Mouse (Mus musculus) testis, postnatal 10 days (tissue): ENCODE data around the gene Hsp90ab1.

Source experiments
- DNase-seq: peaks from one replicate; pipeline ENCODE4 v3.0.0; 2021; ENCODE audit warnings: low spot score

Hsp90ab1 gene

GRCm38 (mm10) chr17:45580958-45581477 lies 7.9 kb upstream of the Hsp90ab1 start:
- no peak for DNase-seq

- DNase-seq, result no peak
Observed at GRCm38 (mm10) chr17:45579554-45579953, 6.5 kb upstream of the Hsp90ab1 start.

- no peak for DNase-seq
Observed at GRCm38 (mm10) chr17:45578843-45579242, 5.8 kb upstream of the Hsp90ab1 start.

- DNase-seq, result no peak
Observed at GRCm38 (mm10) chr17:45578242-45578641, 5.2 kb upstream of the Hsp90ab1 start.

- DNase-seq, result no peak
Observed at GRCm38 (mm10) chr17:45575123-45575897, 2.2 kb upstream of the Hsp90ab1 start.

GRCm38 (mm10) chr17:45574129-45574761 lies 1.2 kb upstream of the Hsp90ab1 start:
- DNase-seq, result peak; percentile 83

- DNase-seq, result peak; percentile 98
Observed at GRCm38 (mm10) chr17:45573780-45574123, 681 bp upstream of the Hsp90ab1 start.

- peak; percentile 85 for DNase-seq
Observed at GRCm38 (mm10) chr17:45572103-45573086, 676 bp downstream of the Hsp90ab1 start.

- no peak for DNase-seq
Observed at GRCm38 (mm10) chr17:45569999-45570398, 3.1 kb downstream of the Hsp90ab1 start.

- no peak for DNase-seq
Observed at GRCm38 (mm10) chr17:45568990-45569389, 4.1 kb downstream of the Hsp90ab1 start.

GRCm38 (mm10) chr17:45567162-45567601 lies 5.9 kb downstream of the Hsp90ab1 start:
- DNase-seq, result no peak

- DNase-seq, result no peak
Observed at GRCm38 (mm10) chr17:45566360-45567161, 6.5 kb downstream of the Hsp90ab1 start.

- no peak for DNase-seq
Observed at GRCm38 (mm10) chr17:45566031-45566359, 7.1 kb downstream of the Hsp90ab1 start.

GRCm38 (mm10) chr17:45565103-45565502 lies 8.0 kb downstream of the Hsp90ab1 start:
- DNase-seq, result no peak

- no peak for DNase-seq
Observed at GRCm38 (mm10) chr17:45564531-45565084, 8.5 kb downstream of the Hsp90ab1 start.

GRCm38 (mm10) chr17:45563655-45564530 lies 9.2 kb downstream of the Hsp90ab1 start, which contains the start of gene Slc35b2:
Gene Slc35b2 (plus strand): TSS chr17:45563874.
- DNase-seq, result peak; percentile 96

GRCm38 (mm10) chr17:45563216-45563615 lies 9.9 kb downstream of the Hsp90ab1 start:
- peak; percentile 45 for DNase-seq

GRCm38 (mm10) chr17:45559732-45560525 lies 13.1 kb downstream of the Hsp90ab1 start:
- no peak for DNase-seq
